Mouse (Mus musculus): ENCODE results near the gene 1700020D05Rik. TPM values are rescaled to one million over a fixed set of nuclear protein-coding genes. Genes with fewer than 3 reads are reported as not detected.

1700020D05Rik gene
- polyA plus RNA-seq (2012; rRNA removed; ENCODE audit: low replicate concordance): 1.7 and 2.2 TPM in 2 replicates

GRCm38 (mm10) chr19:5503687-5504086, at the start of gene 1700020D05Rik:
Gene 1700020D05Rik (minus strand): TSS chr19:5503787.

GRCm38 (mm10) chr19:5510031-5511026, 6.7 kb upstream of the 1700020D05Rik start, which contains the start of gene Snx32:
Gene Snx32 (minus strand): TSS chr19:5510538.

GRCm38 (mm10) chr19:5490313-5490897, 13.2 kb downstream of the 1700020D05Rik start, which contains the start of gene Cfl1:
Gene Cfl1 (plus strand): TSS chr19:5490455.

GRCm38 (mm10) chr19:5487768-5488550, 15.6 kb downstream of the 1700020D05Rik start, which contains the start of gene Mus81:
Gene Mus81 (minus strand): TSS chr19:5488402.

GRCm38 (mm10) chr19:5473720-5474119, 29.9 kb downstream of the 1700020D05Rik start, which contains the start of gene Efemp2:
Gene Efemp2 (plus strand): TSS chr19:5473954.

GRCm38 (mm10) chr19:5468374-5468773, 35.2 kb downstream of the 1700020D05Rik start, which contains the start of gene Ctsw:
Gene Ctsw (minus strand): TSS chr19:5468507.

GRCm38 (mm10) chr19:5460465-5460911, 43.1 kb downstream of the 1700020D05Rik start, which contains the start of gene Fibp:
Gene Fibp (plus strand): TSS chr19:5460615.

GRCm38 (mm10) chr19:5457746-5458442, 45.7 kb downstream of the 1700020D05Rik start, which contains the start of gene Ccdc85b:
Gene Ccdc85b (minus strand): TSS chr19:5457894.

Other genes starting within 250 kb of the 1700020D05Rik start
- gene Pacs1, start 230.7 kb downstream of the 1700020D05Rik start, polyA plus RNA-seq (2012; rRNA removed; ENCODE audit: low replicate concordance): 23.2 and 41.8 TPM in 2 replicates
- gene Sf3b2, start 208.3 kb downstream of the 1700020D05Rik start, polyA plus RNA-seq (2012; rRNA removed; ENCODE audit: low replicate concordance): 65.2 and 132 TPM in 2 replicates
- 0.06 TPM in 1 of 2 replicates, not detected in the other for gene Gal3st3, start 205.5 kb downstream of the 1700020D05Rik start, polyA plus RNA-seq (2012; rRNA removed; ENCODE audit: low replicate concordance)
- not detected in 2 replicates for gene Catsper1, start 168.0 kb downstream of the 1700020D05Rik start, polyA plus RNA-seq (2012; rRNA removed; ENCODE audit: low replicate concordance)
- gene Cst6, start 154.2 kb downstream of the 1700020D05Rik start, polyA plus RNA-seq (2012; rRNA removed; ENCODE audit: low replicate concordance): 1.9 and 2.5 TPM in 2 replicates
- gene Eif1ad, start 137.0 kb downstream of the 1700020D05Rik start, polyA plus RNA-seq (2012; rRNA removed; ENCODE audit: low replicate concordance): 17.1 and 26.5 TPM in 2 replicates
- gene Banf1, start 136.6 kb downstream of the 1700020D05Rik start, polyA plus RNA-seq (2012; rRNA removed; ENCODE audit: low replicate concordance): 111 and 157 TPM in 2 replicates
- gene Sart1, start 115.1 kb downstream of the 1700020D05Rik start, polyA plus RNA-seq (2012; rRNA removed; ENCODE audit: low replicate concordance): 19.3 and 31.1 TPM in 2 replicates
- not detected in 2 replicates for gene Tsga10ip, start 101.3 kb downstream of the 1700020D05Rik start, polyA plus RNA-seq (2012; rRNA removed; ENCODE audit: low replicate concordance)
- 143 and 150 TPM in 2 replicates for gene Drap1, start 78.8 kb downstream of the 1700020D05Rik start, polyA plus RNA-seq (2012; rRNA removed; ENCODE audit: low replicate concordance)
- gene AI837181, start 78.6 kb downstream of the 1700020D05Rik start, polyA plus RNA-seq (2012; rRNA removed; ENCODE audit: low replicate concordance): 87.8 and 92.8 TPM in 2 replicates
- 0.20 and 0.91 TPM in 2 replicates for gene Fosl1, start 56.2 kb downstream of the 1700020D05Rik start, polyA plus RNA-seq (2012; rRNA removed; ENCODE audit: low replicate concordance)
- 7.7 and 13.9 TPM in 2 replicates for gene Ccdc85b, start 45.9 kb downstream of the 1700020D05Rik start, polyA plus RNA-seq (2012; rRNA removed; ENCODE audit: low replicate concordance)
- gene Fibp, start 43.2 kb downstream of the 1700020D05Rik start, polyA plus RNA-seq (2012; rRNA removed; ENCODE audit: low replicate concordance): 121 and 164 TPM in 2 replicates
- gene Ctsw, start 35.3 kb downstream of the 1700020D05Rik start, polyA plus RNA-seq (2012; rRNA removed; ENCODE audit: low replicate concordance): 3.3 and 9.7 TPM in 2 replicates
- gene Efemp2, start 29.8 kb downstream of the 1700020D05Rik start, polyA plus RNA-seq (2012; rRNA removed; ENCODE audit: low replicate concordance): 75.7 and 232 TPM in 2 replicates
- 34.1 and 53.2 TPM in 2 replicates for gene Mus81, start 15.4 kb downstream of the 1700020D05Rik start, polyA plus RNA-seq (2012; rRNA removed; ENCODE audit: low replicate concordance)
- 582 and 661 TPM in 2 replicates for gene Cfl1, start 13.3 kb downstream of the 1700020D05Rik start, polyA plus RNA-seq (2012; rRNA removed; ENCODE audit: low replicate concordance)
- 19.9 and 27.1 TPM in 2 replicates for gene Snx32, start 6.8 kb upstream of the 1700020D05Rik start, polyA plus RNA-seq (2012; rRNA removed; ENCODE audit: low replicate concordance)
- gene Ovol1, start 56.9 kb upstream of the 1700020D05Rik start, polyA plus RNA-seq (2012; rRNA removed; ENCODE audit: low replicate concordance): 2.3 TPM in 1 of 2 replicates, not detected in the other
- gene Ap5b1, start 64.2 kb upstream of the 1700020D05Rik start, polyA plus RNA-seq (2012; rRNA removed; ENCODE audit: low replicate concordance): 7.8 and 11.4 TPM in 2 replicates
- gene Rnaseh2c, start 98.1 kb upstream of the 1700020D05Rik start, polyA plus RNA-seq (2012; rRNA removed; ENCODE audit: low replicate concordance): 27.4 and 39.1 TPM in 2 replicates
- 41.6 and 73.9 TPM in 2 replicates for gene Kat5, start 106.5 kb upstream of the 1700020D05Rik start, polyA plus RNA-seq (2012; rRNA removed; ENCODE audit: low replicate concordance)
- gene Rela, start 133.7 kb upstream of the 1700020D05Rik start, polyA plus RNA-seq (2012; rRNA removed; ENCODE audit: low replicate concordance): 96.7 and 101 TPM in 2 replicates
- gene Sipa1, start 159.9 kb upstream of the 1700020D05Rik start, polyA plus RNA-seq (2012; rRNA removed; ENCODE audit: low replicate concordance): 106 and 108 TPM in 2 replicates
- 64.7 and 65.5 TPM in 2 replicates for gene Map3k11, start 185.0 kb upstream of the 1700020D05Rik start, polyA plus RNA-seq (2012; rRNA removed; ENCODE audit: low replicate concordance)
- 89.4 and 136 TPM in 2 replicates for gene Pcnx3, start 185.1 kb upstream of the 1700020D05Rik start, polyA plus RNA-seq (2012; rRNA removed; ENCODE audit: low replicate concordance)
- 0.39 TPM in 1 of 2 replicates, not detected in the other for gene Kcnk7, start 200.6 kb upstream of the 1700020D05Rik start, polyA plus RNA-seq (2012; rRNA removed; ENCODE audit: low replicate concordance)
- gene Ehbp1l1, start 222.5 kb upstream of the 1700020D05Rik start, polyA plus RNA-seq (2012; rRNA removed; ENCODE audit: low replicate concordance): 101 and 111 TPM in 2 replicates
- gene Fam89b, start 225.9 kb upstream of the 1700020D05Rik start, polyA plus RNA-seq (2012; rRNA removed; ENCODE audit: low replicate concordance): 211 and 249 TPM in 2 replicates
- 272 and 332 TPM in 2 replicates for gene Ltbp3, start 237.1 kb upstream of the 1700020D05Rik start, polyA plus RNA-seq (2012; rRNA removed; ENCODE audit: low replicate concordance)